Mouse (Mus musculus): ENCODE data around the gene Sprtn.

GRCm38 (mm10) chr8:124863729-124864128 lies 34.0 kb upstream of the Sprtn start:
- TF ChIP-seq POLR2A (IDR thresholded peaks at IDR 0.05; ENCODE audit: low read depth, low read length) (no peak), CTCF (conservative IDR thresholded peaks at IDR 0.05; ENCODE audit: insufficient read depth, insufficient read length, low read depth, low read length) (no peak)
